Mouse (Mus musculus) CH12.LX (cell line): ENCODE measurements around the gene Fbxw4.

Experiments
- CTCF ChIP-seq, 2 experiments: IDR thresholded peaks in 1 of 2; conservative IDR thresholded peaks in 1 of 2; 2 replicates each; pipeline ENCODE4 v1.5.1; 2011 to 2012; ENCODE audit warnings: low read depth in 2 of 2, low read length in 2 of 2, improper control_type of control experiment in 1 of 2, inconsistent platforms in 1 of 2, mild to moderate bottlenecking in 1 of 2, moderate library complexity in 1 of 2
- MAX ChIP-seq: IDR thresholded peaks from 2 replicates; pipeline ENCODE4 v1.6.1; 2011; ENCODE audit warnings: low read length, improper control_type of control experiment
- NRF1 ChIP-seq: IDR thresholded peaks from 2 replicates; pipeline ENCODE4 v1.6.1; 2014; ENCODE audit warnings: low read depth, mild to moderate bottlenecking, inconsistent platforms, low read length, improper control_type of control experiment, moderate library complexity
- PAX5 ChIP-seq: IDR thresholded peaks from 2 replicates; pipeline ENCODE4 v1.6.1; 2012; ENCODE audit warnings: low read length, inconsistent platforms, mixed read lengths
- POLR2A ChIP-seq: IDR thresholded peaks from 2 replicates; pipeline ENCODE4 v1.6.1; 2011; ENCODE audit warnings: low read depth, mild to moderate bottlenecking, improper control_type of control experiment, low read length
- USF1 ChIP-seq: IDR thresholded peaks from 2 replicates; pipeline ENCODE4 v1.6.1; 2014; ENCODE audit warnings: low read depth, mild to moderate bottlenecking, inconsistent platforms, low read length, improper control_type of control experiment
- ZNF384 ChIP-seq: IDR thresholded peaks from 2 replicates; pipeline ENCODE4 v1.6.1; 2012; ENCODE audit warnings: low read depth, low read length, improper control_type of control experiment, inconsistent platforms

DNA sequence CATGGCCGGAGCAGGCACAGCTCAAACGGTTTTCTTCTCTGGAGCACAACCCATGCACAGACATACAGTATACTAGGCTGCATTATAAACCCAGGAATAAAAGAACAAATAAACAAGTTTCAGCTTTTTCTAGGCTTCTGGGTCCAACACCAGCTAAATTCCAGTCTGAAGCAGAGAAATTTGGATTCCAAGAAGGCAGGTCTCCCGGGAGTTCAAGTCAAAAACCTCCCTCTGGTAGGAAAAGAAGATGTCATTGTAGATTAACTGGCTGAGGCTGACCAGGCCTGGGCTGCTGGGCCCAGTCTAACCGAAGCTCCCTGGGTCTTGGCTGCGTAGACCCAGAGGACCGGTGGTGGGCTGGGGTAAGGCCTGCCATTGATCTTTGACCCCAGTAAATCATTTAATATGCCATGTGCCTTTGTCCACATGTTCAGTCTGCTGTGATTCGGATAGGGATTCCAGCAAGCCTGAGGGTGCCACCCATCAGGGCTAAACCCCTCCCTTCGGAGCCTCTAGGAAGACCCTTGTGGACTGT lies 31.0 kb upstream of the Fbxw4 start:
- TF ChIP-seq USF1 = no peak
- TF ChIP-seq POLR2A = no peak
- no peak for TF ChIP-seq MAX
- TF ChIP-seq CTCF (conservative IDR thresholded peaks at IDR 0.05 in 1 of 2, IDR thresholded peaks at IDR 0.05 in 1 of 2; ENCODE audit: low read depth in 2 of 2, low read length in 2 of 2) = no peak
- TF ChIP-seq PAX5 = no peak
- TF ChIP-seq NRF1 = no peak
- TF ChIP-seq ZNF384 = no peak
